Mouse (Mus musculus) layer of hippocampus, adult 9-10 months (tissue): ENCODE results near the gene Kctd20.
"Not testable (repeated sequence)": the region's sequence is repeated elsewhere in the genome, so short reads cannot be mapped to it uniquely, and the experiment has no call there.

Experiments used
- DNase-seq: peaks from one replicate; pipeline ENCODE4 v3.0.0; 2022; ENCODE audit warnings: low spot score

Gene Kctd20

GRCm38 (mm10) chr17:28986833-28987232 is 35.1 kb downstream of the Kctd20 start:
- DNase-seq: no peak

- DNase-seq: no peak
Measured at GRCm38 (mm10) chr17:28987713-28988112, 36.0 kb downstream of the Kctd20 start.

GRCm38 (mm10) chr17:28988291-28988690 is 36.5 kb downstream of the Kctd20 start:
- DNase-seq: no peak

- DNase-seq: no peak
Measured at GRCm38 (mm10) chr17:28988996-28989395, 37.2 kb downstream of the Kctd20 start.

GRCm38 (mm10) chr17:28990060-28990459 is 38.3 kb downstream of the Kctd20 start:
- DNase-seq: no peak

GRCm38 (mm10) chr17:28991286-28991685 is 39.5 kb downstream of the Kctd20 start:
- no peak for DNase-seq

- no peak for DNase-seq
Measured at GRCm38 (mm10) chr17:28992105-28992504, 40.4 kb downstream of the Kctd20 start.

- DNase-seq: not testable (repeated sequence)
Measured at GRCm38 (mm10) chr17:28993004-28993403, 41.3 kb downstream of the Kctd20 start.

GRCm38 (mm10) chr17:28994615-28995014 is 42.9 kb downstream of the Kctd20 start:
- DNase-seq: no peak

GRCm38 (mm10) chr17:29000465-29000864 is 48.7 kb downstream of the Kctd20 start:
- no peak for DNase-seq

- DNase-seq: no peak
Measured at GRCm38 (mm10) chr17:29003740-29004139, 52.0 kb downstream of the Kctd20 start.

GRCm38 (mm10) chr17:29005002-29005401 is 53.3 kb downstream of the Kctd20 start:
- DNase-seq: no peak

- DNase-seq: no peak
Measured at GRCm38 (mm10) chr17:29006812-29007211, 55.1 kb downstream of the Kctd20 start.

GRCm38 (mm10) chr17:29007243-29007640 is 55.5 kb downstream of the Kctd20 start:
- DNase-seq: no peak

- peak; percentile 75 for DNase-seq
Measured at GRCm38 (mm10) chr17:29007641-29008325, 56.0 kb downstream of the Kctd20 start, which contains the start of gene Stk38. Gene Stk38 (minus strand): TSS chr17:29007995.

- DNase-seq: no peak
Measured at GRCm38 (mm10) chr17:29008326-29008650, 56.5 kb downstream of the Kctd20 start.

GRCm38 (mm10) chr17:29009181-29009580 is 57.4 kb downstream of the Kctd20 start:
- no peak for DNase-seq

GRCm38 (mm10) chr17:29014235-29014634 is 62.5 kb downstream of the Kctd20 start:
- DNase-seq: no peak

- DNase-seq: no peak
Measured at GRCm38 (mm10) chr17:29015638-29016037, 63.9 kb downstream of the Kctd20 start.

GRCm38 (mm10) chr17:29016705-29017104 is 65.0 kb downstream of the Kctd20 start:
- no peak for DNase-seq

GRCm38 (mm10) chr17:29018292-29018984 is 66.7 kb downstream of the Kctd20 start:
- no peak for DNase-seq
